8 mouse cellular contexts compared by ENCODE assay signal in the genomic region with DNA sequence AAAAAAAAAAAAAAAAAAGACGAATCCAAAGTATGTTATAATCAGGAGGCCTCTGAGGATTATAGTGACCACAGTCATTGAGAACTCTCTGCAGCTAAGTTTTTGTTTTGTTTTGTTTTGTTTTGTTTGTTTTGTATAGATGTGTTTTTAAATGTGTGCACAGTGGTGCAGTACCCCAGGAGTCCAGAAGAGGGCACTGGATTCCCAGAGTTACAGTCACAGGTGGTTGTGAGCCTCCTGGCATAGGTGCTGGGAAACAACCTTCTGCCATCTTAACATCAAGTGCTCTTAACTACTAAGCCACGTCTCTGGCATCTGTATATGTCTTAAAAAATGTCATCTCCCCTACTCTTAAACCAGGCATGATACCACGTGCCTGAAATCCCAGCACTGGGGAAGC. TPM values are rescaled to one million over a fixed set of nuclear protein-coding genes. Genes with fewer than 3 reads are reported as not detected.
DNase-seq lines count a peak whose midpoint lies in the region; ATAC-seq and TF ChIP-seq lines count a peak whose summit lies in the region.

No protein-coding gene starts in this region.

- no peaks in the 10 kb centered on the region for H3K9me3 ChIP-seq in heart, embryonic 11.5 days (replicated peaks; ENCODE audit: control insufficient read depth, low read length)

- WGBS in heart, adult 2 months, result 46% methylated on average over 3 of the region's 3 CpGs
- whole genome bisulfite sequencing in heart, embryonic 11.5 days (ENCODE audit: insufficient replicate concordance), result 42% methylated on average over 3 of the region's 3 CpGs
- WGBS in thymus, adult 2 months, result 74% methylated on average over 3 of the region's 3 CpGs

- 0 out of 2 replicates have a peak, but pooled peaks have one; percentile 21 for TF ChIP-seq EP300 in heart, adult 2 months (IDR thresholded peaks at IDR 0.05; ENCODE audit: insufficient read depth, low read depth, low read length)

- intact Hi-C loops in heart, adult 2 months (cut with DNase I), result loop anchor here (2.0 kb wide), 1 partner anchor 18 kb away; no protein-coding TSS in a partner anchor

- H3K9ac ChIP-seq in heart, adult 2 months (ENCODE audit: low read depth, low read length), result no peak overlapping the region
- H3K9ac ChIP-seq in heart, embryonic 11.5 days (ENCODE audit: low read depth, low read length), result no peak overlapping the region

- no peak overlapping the region for H3K27ac ChIP-seq in heart, adult 2 months
- H3K27ac ChIP-seq in heart, embryonic 11.5 days (ENCODE audit: low read depth, low read length), result no peak overlapping the region
- H3K27ac ChIP-seq in thymus, adult 2 months (ENCODE audit: control insufficient read depth, insufficient read depth, low read length), result no peak overlapping the region

- H3K4me3 ChIP-seq in heart, adult 2 months, result no peak overlapping the region
- H3K4me3 ChIP-seq in heart, embryonic 11.5 days (ENCODE audit: low read depth, low read length), result no peak overlapping the region
- H3K4me3 ChIP-seq in thymus, adult 2 months (ENCODE audit: control insufficient read depth, insufficient read depth, low read length), result no peak overlapping the region

- H3K36me3 ChIP-seq in heart, adult 2 months (ENCODE audit: control insufficient read depth, insufficient read depth, low read length), result no peaks in the 10 kb centered on the region
- peaks cover 8% of the 10 kb centered on the region for H3K36me3 ChIP-seq in heart, embryonic 11.5 days (ENCODE audit: control insufficient read depth, insufficient read depth, low read length)
- H3K36me3 ChIP-seq in thymus, adult 2 months (ENCODE audit: control insufficient read depth, insufficient read depth, low read length), result no peaks in the 10 kb centered on the region

- H3K4me1 ChIP-seq in heart, adult 2 months (ENCODE audit: control insufficient read depth, insufficient read depth, low read length), result no peaks in the 10 kb centered on the region
- no peaks in the 10 kb centered on the region for H3K4me1 ChIP-seq in heart, embryonic 11.5 days (ENCODE audit: control insufficient read depth, insufficient read depth, low read length)
- no peaks in the 10 kb centered on the region for H3K4me1 ChIP-seq in thymus, adult 2 months (replicated peaks; ENCODE audit: control insufficient read depth, insufficient read depth, low read length)

- no peak overlapping the region for H3K4me2 ChIP-seq in heart, embryonic 11.5 days

- DNase-seq in heart, adult 2 months, result no peak
- DNase-seq in thymus, adult 2 months, result peak; percentile 33
- DNase-seq in thymus, adult 18-20 months, result no peak
- peak; percentile 53 for DNase-seq in thymus, postnatal 0 days (ENCODE audit: low spot score)
- DNase-seq in heart, adult 8-10 months (ENCODE audit: low spot score), result no peak
- DNase-seq in layer of hippocampus, postnatal 14 days (ENCODE audit: low spot score in 2 of 2), result no peak

- peak; percentile 79 for TF ChIP-seq CTCF in heart, adult 2 months (IDR thresholded peaks at IDR 0.05)
- TF ChIP-seq CTCF in thymus, adult 2 months (IDR thresholded peaks at IDR 0.05; ENCODE audit: borderline replicate concordance, control insufficient read depth, extremely low read depth, insufficient read depth, low read length, poor library complexity), result no peak

- H3K79me2 ChIP-seq in heart, adult 2 months (replicated peaks; ENCODE audit: control insufficient read depth, insufficient read depth, low read length), result no peaks in the 10 kb centered on the region

- H3K27me3 ChIP-seq in heart, adult 2 months (ENCODE audit: control insufficient read depth, insufficient read depth, low read length), result no peaks in the 10 kb centered on the region
- no peaks in the 10 kb centered on the region for H3K27me3 ChIP-seq in heart, embryonic 11.5 days (ENCODE audit: control insufficient read depth, insufficient read depth, low read length)
- no peaks in the 10 kb centered on the region for H3K27me3 ChIP-seq in thymus, adult 2 months (ENCODE audit: control insufficient read depth, insufficient read depth, low read length)

- no peak for ATAC-seq in heart, embryonic 11.5 days (replicated peaks; ENCODE audit: insufficient number of reproducible peaks, low FRiP score, low TSS enrichment)
- peak; percentile 69 for ATAC-seq in erythroid progenitor cell, adult 5-6 weeks (replicated peaks; ENCODE audit: low FRiP score, poor library complexity, severe bottlenecking)

- no peak for TF ChIP-seq POLR2A in heart, adult 2 months (IDR thresholded peaks at IDR 0.05; ENCODE audit: insufficient read depth, low read depth, low read length)
- no peak for TF ChIP-seq POLR2A in thymus, adult 2 months (IDR thresholded peaks at IDR 0.05; ENCODE audit: control insufficient read depth, extremely low read depth, insufficient read depth, low read length, poor library complexity)

RNA-seq across cellular contexts. Expression of a gene that starts 7.6 kb away (rescaled TPM):
- 10 to 100 TPM; 24.0 to 29.5 TPM for total RNA-seq in heart, adult 2 months (2021)
- polyA plus RNA-seq in heart, adult 2 months (2012; rRNA removed), result 59.6 and 61.7 TPM in 2 replicates
- polyA plus RNA-seq in heart, embryonic 11.5 days (2014; fragmentation: Nextera tagmentation; extraction: Ambion mirVana), result 65.5 and 66.1 TPM in 2 replicates
- polyA plus RNA-seq in thymus, adult 2 months (2012; rRNA removed), result 159 and 192 TPM in 2 replicates
- 2.5 and 11.3 TPM in 2 replicates for total RNA-seq in erythroid progenitor cell, adult 5-6 weeks (2015; ENCODE audit: low replicate concordance)
- 4.2 TPM in 1 of 2 replicates, not detected in the other for total RNA-seq in erythroid progenitor cell, adult 5-6 weeks (2017; ENCODE audit: low replicate concordance)
- polyA plus RNA-seq in thymus, postnatal 0 days (2015; fragmentation: Nextera tagmentation; extraction: Ambion mirVana), result 71.3 and 71.8 TPM in 2 replicates
- 10 to 100 TPM; 28.6 to 34.0 (median 32.5) TPM for total RNA-seq in heart, adult 8-10 months (2022)
- 10 to 100 TPM; 41.6 to 45.9 TPM for total RNA-seq in layer of hippocampus, postnatal 14 days (2021)

RNA-seq across cellular contexts. Expression of a gene that starts 9.4 kb away (rescaled TPM):
- total RNA-seq in heart, adult 2 months (2021), result 1 to 10 TPM; 5.6 TPM
- 5.6 and 6.6 TPM in 2 replicates for polyA plus RNA-seq in heart, adult 2 months (2012; rRNA removed)
- 18.6 and 22.1 TPM in 2 replicates for polyA plus RNA-seq in heart, embryonic 11.5 days (2014; fragmentation: Nextera tagmentation; extraction: Ambion mirVana)
- polyA plus RNA-seq in thymus, adult 2 months (2012; rRNA removed), result 2.9 and 3.3 TPM in 2 replicates
- not detected in 2 replicates for total RNA-seq in erythroid progenitor cell, adult 5-6 weeks (2015; ENCODE audit: low replicate concordance)
- not detected in 2 replicates for total RNA-seq in erythroid progenitor cell, adult 5-6 weeks (2017; ENCODE audit: low replicate concordance)
- 1.2 and 1.9 TPM in 2 replicates for polyA plus RNA-seq in thymus, postnatal 0 days (2015; fragmentation: Nextera tagmentation; extraction: Ambion mirVana)
- 1 to 10 TPM; 4.7 to 8.7 (median 7.4) TPM for total RNA-seq in heart, adult 8-10 months (2022)
- total RNA-seq in layer of hippocampus, postnatal 14 days (2021), result 100 to 1,000 TPM; 501 to 515 TPM

RNA-seq across cellular contexts. Expression of a gene that starts 13.7 kb away (rescaled TPM):
- under 1 TPM; 0.26 to 0.50 TPM for total RNA-seq in heart, adult 2 months (2021)
- 5.3 and 5.6 TPM in 2 replicates for polyA plus RNA-seq in heart, adult 2 months (2012; rRNA removed)
- polyA plus RNA-seq in heart, embryonic 11.5 days (2014; fragmentation: Nextera tagmentation; extraction: Ambion mirVana), result 18.1 and 20.0 TPM in 2 replicates
- 15.4 and 16.8 TPM in 2 replicates for polyA plus RNA-seq in thymus, adult 2 months (2012; rRNA removed)
- total RNA-seq in erythroid progenitor cell, adult 5-6 weeks (2015; ENCODE audit: low replicate concordance), result not detected in 2 replicates
- not detected in 2 replicates for total RNA-seq in erythroid progenitor cell, adult 5-6 weeks (2017; ENCODE audit: low replicate concordance)
- polyA plus RNA-seq in thymus, postnatal 0 days (2015; fragmentation: Nextera tagmentation; extraction: Ambion mirVana), result 7.6 and 9.5 TPM in 2 replicates
- total RNA-seq in heart, adult 8-10 months (2022), result 1 to 10 TPM in 1 of 4 experiments, under 1 TPM in 3; 0.46 to 1.9 (median 0.76) TPM
- 1 to 10 TPM; 4.2 to 5.8 TPM for total RNA-seq in layer of hippocampus, postnatal 14 days (2021)

RNA-seq across cellular contexts. Expression of a gene that starts 20.6 kb away (rescaled TPM):
- total RNA-seq in heart, adult 2 months (2021), result under 1 TPM; 0.55 to 0.63 TPM
- polyA plus RNA-seq in heart, adult 2 months (2012; rRNA removed), result 0.31 and 0.41 TPM in 2 replicates
- not detected in 2 replicates for polyA plus RNA-seq in heart, embryonic 11.5 days (2014; fragmentation: Nextera tagmentation; extraction: Ambion mirVana)
- polyA plus RNA-seq in thymus, adult 2 months (2012; rRNA removed), result 0.74 and 0.93 TPM in 2 replicates
- not detected in 2 replicates for total RNA-seq in erythroid progenitor cell, adult 5-6 weeks (2015; ENCODE audit: low replicate concordance)
- total RNA-seq in erythroid progenitor cell, adult 5-6 weeks (2017; ENCODE audit: low replicate concordance), result 0.39 TPM in 1 of 2 replicates, not detected in the other
- polyA plus RNA-seq in thymus, postnatal 0 days (2015; fragmentation: Nextera tagmentation; extraction: Ambion mirVana), result 0.68 and 2.0 TPM in 2 replicates
- total RNA-seq in heart, adult 8-10 months (2022), result 1 to 10 TPM in 1 of 4 experiments, under 1 TPM in 3; 0.62 to 1.2 (median 0.79) TPM
- total RNA-seq in layer of hippocampus, postnatal 14 days (2021), result under 1 TPM; 0.43 to 0.74 TPM

RNA-seq across cellular contexts. Expression of a gene that starts 20.7 kb away (rescaled TPM):
- total RNA-seq in heart, adult 2 months (2021), result 1 to 10 TPM in 1 of 2 experiments, under 1 TPM in 1; 0.97 to 1.7 TPM
- polyA plus RNA-seq in heart, adult 2 months (2012; rRNA removed), result 3.7 and 5.3 TPM in 2 replicates
- polyA plus RNA-seq in heart, embryonic 11.5 days (2014; fragmentation: Nextera tagmentation; extraction: Ambion mirVana), result 7.7 and 9.9 TPM in 2 replicates
- polyA plus RNA-seq in thymus, adult 2 months (2012; rRNA removed), result 54.1 and 66.9 TPM in 2 replicates
- total RNA-seq in erythroid progenitor cell, adult 5-6 weeks (2015; ENCODE audit: low replicate concordance), result 42.8 and 71.4 TPM in 2 replicates
- total RNA-seq in erythroid progenitor cell, adult 5-6 weeks (2017; ENCODE audit: low replicate concordance), result 26.2 and 31.1 TPM in 2 replicates
- polyA plus RNA-seq in thymus, postnatal 0 days (2015; fragmentation: Nextera tagmentation; extraction: Ambion mirVana), result 6.4 and 7.8 TPM in 2 replicates
- 1 to 10 TPM in 1 of 4 experiments, under 1 TPM in 3; 0.41 to 1.5 (median 0.84) TPM for total RNA-seq in heart, adult 8-10 months (2022)
- total RNA-seq in layer of hippocampus, postnatal 14 days (2021), result 1 to 10 TPM; 2.7 to 3.0 TPM

Comparison
In these comparisons a context has a peak if more than half of its experiments do, and no peak if none do; other contexts are left out.
1. DNase-seq: peak in thymus, adult 2 months (single experiment) and thymus, postnatal 0 days (single experiment); none in heart, adult 2 months (0 of 2), thymus, adult 18-20 months (0 of 2), heart, adult 8-10 months (single experiment) and layer of hippocampus, postnatal 14 days (0 of 2).
2. RNA of a gene that starts 9.4 kb away (total RNA-seq): 501 to 515 TPM in layer of hippocampus, postnatal 14 days; 4.7 to 8.7 TPM in heart, adult 8-10 months, 5.6 TPM in heart, adult 2 months and not detected in erythroid progenitor cell, adult 5-6 weeks; every median in the first group is over 10 times any median in the second.